23 mouse cellular contexts compared by ENCODE assay signal in genomic region chr2:31101285-31101684, GRCm38 (mm10). TPM values are rescaled to one million over a fixed set of nuclear protein-coding genes. Genes with fewer than 3 reads are reported as not detected.
DNase-seq lines count a peak whose midpoint lies in the region; ATAC-seq and TF ChIP-seq lines count a peak whose summit lies in the region.
"Had no signal": no experiment of that assay in that cellular context is flagged by ENCODE, and none has a peak within 500 bp of the region (broad histone marks: within the 10 kb centered on the region; RNA-seq: fewer than 3 reads in every experiment).

No protein-coding gene starts in this region.

- peaks cover 59% of the 10 kb centered on the region for H3K4me1 ChIP-seq in cerebellum, adult 2 months (ENCODE audit: control insufficient read depth, insufficient read depth, low read length)
- H3K4me1 ChIP-seq in heart, embryonic 15.5 days (replicated peaks): peaks cover 9% of the 10 kb centered on the region
- peaks cover 2% of the 10 kb centered on the region; the same call in 1 of the 2 replicates for H3K4me1 ChIP-seq in lung, postnatal 0 days (ENCODE audit: insufficient read depth, low read depth, low read length)
- no peaks in the 10 kb centered on the region for H3K4me1 ChIP-seq in stomach, postnatal 0 days (replicated peaks; ENCODE audit: control insufficient read depth, insufficient read depth)

- TF ChIP-seq EP300 in lung, postnatal 0 days (IDR thresholded peaks at IDR 0.05): no peak
- no peak for TF ChIP-seq EP300 in stomach, postnatal 0 days (optimal IDR thresholded peaks at IDR 0.05)

- no peak for TF ChIP-seq CTCF in cerebellum, adult 2 months (IDR thresholded peaks at IDR 0.05; ENCODE audit: borderline replicate concordance, insufficient read depth, low read depth, low read length)
- TF ChIP-seq CTCF in lung, postnatal 0 days (IDR thresholded peaks at IDR 0.05): no peak
- no peak for TF ChIP-seq CTCF in stomach, postnatal 0 days (IDR thresholded peaks at IDR 0.05; ENCODE audit: low read depth)

- peak overlapping the region; percentile 9 for H3K4me2 ChIP-seq in heart, embryonic 15.5 days
- no peak overlapping the region for H3K4me2 ChIP-seq in lung, postnatal 0 days (replicated peaks; ENCODE audit: low read depth, low read length)
- H3K4me2 ChIP-seq in stomach, postnatal 0 days (replicated peaks; ENCODE audit: low read depth): 0 out of 2 replicates have a peak overlapping the region, but pooled peaks have one; percentile 1
- H3K4me2 ChIP-seq: embryonic facial prominence, embryonic 15.5 days; hindbrain, embryonic 12.5 days; limb, embryonic 13.5 days; midbrain, embryonic 13.5 days had no signal

- H3K9ac ChIP-seq in heart, embryonic 15.5 days: 0 out of 2 replicates have a peak overlapping the region, but pooled peaks have one; percentile 9
- H3K9ac ChIP-seq in lung, postnatal 0 days (replicated peaks; ENCODE audit: low read depth): no peak overlapping the region
- H3K9ac ChIP-seq in stomach, postnatal 0 days (ENCODE audit: low read length): no peak overlapping the region
- H3K9ac ChIP-seq: embryonic facial prominence, embryonic 15.5 days; hindbrain, embryonic 12.5 days; limb, embryonic 13.5 days; liver, embryonic 14.5 days; midbrain, embryonic 13.5 days had no signal

- WGBS in cerebellum, adult 2 months: 68% methylated on average over 3 of the region's 3 CpGs
- WGBS in heart, embryonic 15.5 days: 51% methylated on average over 3 of the region's 3 CpGs
- WGBS in lung, postnatal 0 days: 46% methylated on average over 3 of the region's 3 CpGs
- 68% methylated on average over 3 of the region's 3 CpGs for WGBS in stomach, postnatal 0 days

- no peak overlapping the region for H3K4me3 ChIP-seq in cerebellum, adult 2 months (replicated peaks; ENCODE audit: insufficient read depth, low read depth, low read length)
- H3K4me3 ChIP-seq in heart, embryonic 15.5 days: no peak overlapping the region
- no peak overlapping the region for H3K4me3 ChIP-seq in lung, postnatal 0 days (ENCODE audit: low read depth, low read length)
- H3K4me3 ChIP-seq in stomach, postnatal 0 days (ENCODE audit: low read depth, low read length): no peak overlapping the region
- H3K4me3 ChIP-seq: embryonic facial prominence, embryonic 15.5 days; forebrain, embryonic 10.5 days; hindbrain, embryonic 12.5 days; limb, embryonic 13.5 days; midbrain, embryonic 13.5 days had no signal

- intact Hi-C loops in heart, postnatal 36 days (cut with DNase I): no loop called here

- no peak for TF ChIP-seq POLR2A in cerebellum, adult 2 months (IDR thresholded peaks at IDR 0.05; ENCODE audit: borderline replicate concordance, insufficient read depth, low read length)

- no peak for DNase-seq in cerebellum, adult 2 months
- no peak for DNase-seq in cerebellum, postnatal 4 days (ENCODE audit: low spot score in 2 of 2)
- DNase-seq in heart, postnatal 36 days: no peak
- DNase-seq in lung, postnatal 0 days (ENCODE audit: low spot score): peak; percentile 19
- DNase-seq in lung, adult 18-20 months: no peak
- no peak for DNase-seq in stomach, postnatal 0 days (ENCODE audit: low spot score)
- DNase-seq in urinary bladder, postnatal 36 days (ENCODE audit: low spot score in 2 of 2): no peak
- DNase-seq: adrenal gland, adult 2 months; cerebellum, postnatal 10 days; embryo, embryonic 11 days; gastrocnemius, postnatal 14 days; kidney, postnatal 10 days; layer of hippocampus, adult 9-11 months; thymus, postnatal 36 days had no signal

- no peaks in the 10 kb centered on the region for H3K9me3 ChIP-seq in heart, embryonic 15.5 days (replicated peaks)
- H3K9me3 ChIP-seq in lung, postnatal 0 days (ENCODE audit: low read length): no peaks in the 10 kb centered on the region
- no peaks in the 10 kb centered on the region for H3K9me3 ChIP-seq in stomach, postnatal 0 days (ENCODE audit: control insufficient read depth, low read length)
- H3K9me3 ChIP-seq: embryonic facial prominence, embryonic 15.5 days; forebrain, embryonic 10.5 days; hindbrain, embryonic 12.5 days; midbrain, embryonic 13.5 days had no signal

- ATAC-seq in heart, embryonic 15.5 days (replicated peaks; ENCODE audit: insufficient number of reproducible peaks, insufficient read depth, low FRiP score, low read depth): no peak
- ATAC-seq in lung, postnatal 0 days: no peak
- no peak for ATAC-seq in stomach, postnatal 0 days (ENCODE audit: low FRiP score, low TSS enrichment)
- ATAC-seq: CD4-positive, CD25-positive, alpha-beta regulatory T cell, adult 4 months; inflammation-experienced regulatory T-cells, adult 6 months; midbrain, embryonic 13.5 days had no signal

- peak overlapping the region; percentile 80 for H3K27ac ChIP-seq in cerebellum, adult 2 months (ENCODE audit: insufficient read depth, low read length)
- H3K27ac ChIP-seq in heart, embryonic 15.5 days: peak overlapping the region; percentile 26
- no peak overlapping the region for H3K27ac ChIP-seq in lung, postnatal 0 days (ENCODE audit: low read length)
- peak overlapping the region; percentile 61; the same call in 1 of the 2 replicates for H3K27ac ChIP-seq in stomach, postnatal 0 days (replicated peaks)
- H3K27ac ChIP-seq: embryonic facial prominence, embryonic 15.5 days; forebrain, embryonic 10.5 days; hindbrain, embryonic 12.5 days; limb, embryonic 13.5 days; liver, embryonic 14.5 days; midbrain, embryonic 13.5 days had no signal

- H3K27me3 ChIP-seq in cerebellum, adult 2 months (ENCODE audit: control insufficient read depth, insufficient read depth, low read length): no peaks in the 10 kb centered on the region
- no peaks in the 10 kb centered on the region for H3K27me3 ChIP-seq in heart, embryonic 15.5 days
- H3K27me3 ChIP-seq in lung, postnatal 0 days (replicated peaks; ENCODE audit: insufficient read depth, low read length): no peaks in the 10 kb centered on the region
- H3K27me3 ChIP-seq in stomach, postnatal 0 days (ENCODE audit: control insufficient read depth, insufficient read depth, low read length): no peaks in the 10 kb centered on the region
- H3K27me3 ChIP-seq: embryonic facial prominence, embryonic 15.5 days; hindbrain, embryonic 12.5 days; limb, embryonic 13.5 days; midbrain, embryonic 13.5 days had no signal

- peaks cover 4% of the 10 kb centered on the region; the same call in 1 of the 2 replicates for H3K36me3 ChIP-seq in heart, embryonic 15.5 days
- H3K36me3 ChIP-seq in lung, postnatal 0 days (ENCODE audit: insufficient read depth, low read length): no peaks in the 10 kb centered on the region
- no peaks in the 10 kb centered on the region for H3K36me3 ChIP-seq in stomach, postnatal 0 days (ENCODE audit: control insufficient read depth, insufficient read depth, low read length)
- H3K36me3 ChIP-seq: midbrain, embryonic 13.5 days had no signal

RNA-seq across cellular contexts. Expression of gene Fnbp1, which starts 40.5 kb away (rescaled TPM):
- 310 and 320 TPM in 2 replicates for polyA plus RNA-seq in cerebellum, adult 2 months (2012; rRNA removed)
- polyA plus RNA-seq in heart, embryonic 15.5 days (2015; fragmentation: Nextera tagmentation; extraction: Ambion mirVana): 16.0 and 21.8 TPM in 2 replicates
- total RNA-seq in heart, postnatal 36 days (2021): 10 to 100 TPM; 51.7 to 57.9 TPM
- polyA plus RNA-seq in lung, postnatal 0 days (2015; fragmentation: Nextera tagmentation; extraction: Ambion mirVana): 7.2 and 10.0 TPM in 2 replicates
- polyA plus RNA-seq in stomach, postnatal 0 days (2015; fragmentation: Nextera tagmentation; extraction: Ambion mirVana): 15.7 and 16.3 TPM in 2 replicates

RNA-seq across cellular contexts. Expression of gene Gpr107, which starts 50.8 kb away (rescaled TPM):
- polyA plus RNA-seq in cerebellum, adult 2 months (2012; rRNA removed): 30.0 and 33.9 TPM in 2 replicates
- 26.4 and 31.0 TPM in 2 replicates for polyA plus RNA-seq in heart, embryonic 15.5 days (2015; fragmentation: Nextera tagmentation; extraction: Ambion mirVana)
- 10 to 100 TPM; 30.3 to 38.7 TPM for total RNA-seq in heart, postnatal 36 days (2021)
- 26.2 TPM in 2 replicates for polyA plus RNA-seq in lung, postnatal 0 days (2015; fragmentation: Nextera tagmentation; extraction: Ambion mirVana)
- 23.7 and 25.4 TPM in 2 replicates for polyA plus RNA-seq in stomach, postnatal 0 days (2015; fragmentation: Nextera tagmentation; extraction: Ambion mirVana)

Comparison
In these comparisons a context has a peak if more than half of its experiments do, and no peak if none do; other contexts are left out.
1. RNA of gene Fnbp1, which starts 40.5 kb away (polyA plus RNA-seq): 310 to 320 TPM in cerebellum, adult 2 months; 16.0 to 21.8 TPM in heart, embryonic 15.5 days, 15.7 to 16.3 TPM in stomach, postnatal 0 days and 7.2 to 10.0 TPM in lung, postnatal 0 days; every median in the first group is over 10 times any median in the second.